ENCODE assay signal across 15 mouse cellular contexts in the genomic region with DNA sequence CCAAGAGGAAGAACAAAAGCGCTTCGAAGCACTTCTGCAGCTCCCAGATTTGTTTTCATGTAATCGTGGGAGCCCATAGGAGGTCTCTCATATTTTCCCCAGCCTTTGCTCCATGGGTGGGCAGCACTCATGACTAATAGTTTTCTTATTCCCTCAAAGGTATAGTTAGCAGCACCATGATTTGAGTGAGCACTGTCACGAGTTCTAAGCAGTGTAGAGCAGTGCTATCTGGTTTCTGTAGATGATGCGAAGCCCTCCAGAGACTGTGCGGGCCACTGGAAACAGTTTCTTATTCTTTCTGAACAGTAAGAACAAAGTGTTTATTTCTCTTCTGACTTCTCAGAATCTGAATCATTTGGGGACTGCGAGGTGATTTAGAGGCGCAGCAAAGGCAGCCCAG.
DNase-seq lines count a peak whose midpoint lies in the region; ATAC-seq and TF ChIP-seq lines count a peak whose summit lies in the region.
"Had no signal": no experiment of that assay in that cellular context is flagged by ENCODE, and none has a peak within 500 bp of the region (broad histone marks: within the 10 kb centered on the region; RNA-seq: fewer than 3 reads in every experiment).

No protein-coding gene starts in this region.

- no peak overlapping the region for H3K4me3 ChIP-seq in layer of hippocampus, adult 2 months
- no peak overlapping the region for H3K4me3 ChIP-seq in hindbrain, embryonic 13.5 days
- H3K4me3 ChIP-seq in limb, embryonic 15.5 days: no peak overlapping the region
- H3K4me3 ChIP-seq in forebrain, embryonic 13.5 days: no peak overlapping the region
- H3K4me3 ChIP-seq: left cerebral cortex, adult 2 months; midbrain, embryonic 15.5 days; myocyte had no signal

- H3K4me1 ChIP-seq in hindbrain, embryonic 13.5 days (replicated peaks): peaks cover 11% of the 10 kb centered on the region
- peaks cover 9% of the 10 kb centered on the region for H3K4me1 ChIP-seq in limb, embryonic 15.5 days
- H3K4me1 ChIP-seq in forebrain, embryonic 13.5 days: peaks cover 5% of the 10 kb centered on the region; the same call in 1 of the 2 replicates

- peak overlapping the region; percentile 28; the same call in 1 of the 2 replicates for H3K27ac ChIP-seq in layer of hippocampus, adult 2 months
- H3K27ac ChIP-seq in hindbrain, embryonic 13.5 days: peak overlapping the region; percentile 40; the same call in 1 of the 2 replicates
- peak overlapping the region; percentile 0; the same call in 1 of the 2 replicates for H3K27ac ChIP-seq in limb, embryonic 15.5 days
- H3K27ac ChIP-seq in forebrain, embryonic 13.5 days: no peak overlapping the region
- H3K27ac ChIP-seq: left cerebral cortex, adult 2 months; midbrain, embryonic 15.5 days had no signal

- H3K4me2 ChIP-seq in hindbrain, embryonic 13.5 days: no peak overlapping the region
- no peak overlapping the region for H3K4me2 ChIP-seq in limb, embryonic 15.5 days
- H3K4me2 ChIP-seq in forebrain, embryonic 13.5 days: no peak overlapping the region
- H3K4me2 ChIP-seq: midbrain, embryonic 15.5 days had no signal

- no peaks in the 10 kb centered on the region for H3K9me3 ChIP-seq in hindbrain, embryonic 13.5 days
- H3K9me3 ChIP-seq in limb, embryonic 15.5 days: no peaks in the 10 kb centered on the region
- H3K9me3 ChIP-seq in forebrain, embryonic 13.5 days (replicated peaks): no peaks in the 10 kb centered on the region
- H3K9me3 ChIP-seq: midbrain, embryonic 15.5 days had no signal

- peak; percentile 7 for DNase-seq in embryo, embryonic 10.5 days (ENCODE audit: low spot score)
- no peak for DNase-seq in embryo, embryonic 9.5 days (ENCODE audit: extremely low spot score)
- DNase-seq in layer of hippocampus, adult 2 months (ENCODE audit: low spot score in 2 of 2): no peak
- no peak for DNase-seq in layer of hippocampus, adult 8-10 months (ENCODE audit: low spot score in 2 of 2)
- DNase-seq in cerebellum, adult 9-10 months: no peak
- DNase-seq: gastrocnemius, postnatal 10 days; kidney, adult 18-20 months had no signal

- 79% methylated on average over 8 of the region's 8 CpGs for WGBS in hindbrain, embryonic 13.5 days
- 64% methylated on average over 8 of the region's 8 CpGs for WGBS in limb, embryonic 15.5 days
- 83% methylated on average over 8 of the region's 8 CpGs for WGBS in forebrain, embryonic 13.5 days

- 0 out of 2 replicates have a peak, but pooled peaks have one; percentile 28 for ATAC-seq in hindbrain, embryonic 13.5 days (ENCODE audit: low FRiP score)
- ATAC-seq in limb, embryonic 15.5 days (ENCODE audit: insufficient number of reproducible peaks, low FRiP score, low TSS enrichment, low read depth): no peak
- no peak for ATAC-seq in forebrain, embryonic 13.5 days
- ATAC-seq: Patski had no signal

- no peak overlapping the region for H3K9ac ChIP-seq in hindbrain, embryonic 13.5 days
- no peak overlapping the region for H3K9ac ChIP-seq in limb, embryonic 15.5 days
- H3K9ac ChIP-seq in forebrain, embryonic 13.5 days: no peak overlapping the region
- H3K9ac ChIP-seq: forebrain, postnatal 0 days; midbrain, embryonic 15.5 days had no signal

- H3K36me3 ChIP-seq in hindbrain, embryonic 13.5 days: no peaks in the 10 kb centered on the region
- H3K36me3 ChIP-seq in limb, embryonic 15.5 days: peaks cover 6% of the 10 kb centered on the region; the same call in 1 of the 2 replicates
- no peaks in the 10 kb centered on the region for H3K36me3 ChIP-seq in forebrain, embryonic 13.5 days (ENCODE audit: poor library complexity, severe bottlenecking)
- H3K36me3 ChIP-seq: midbrain, embryonic 15.5 days had no signal

- H3K27me3 ChIP-seq in hindbrain, embryonic 13.5 days: no peaks in the 10 kb centered on the region
- no peaks in the 10 kb centered on the region for H3K27me3 ChIP-seq in limb, embryonic 15.5 days
- H3K27me3 ChIP-seq in forebrain, embryonic 13.5 days: no peaks in the 10 kb centered on the region
- H3K27me3 ChIP-seq: midbrain, embryonic 15.5 days; Patski had no signal

- no peak for TF ChIP-seq CTCF in layer of hippocampus, adult 2 months (conservative IDR thresholded peaks at IDR 0.05)
